Mouse (Mus musculus): ENCODE measurements around the gene Cyp4f17.

Cyp4f17 gene

GRCm38 (mm10) chr17:32577496-32578186 is 71.8 kb downstream of the Cyp4f17 start:
- in situ Hi-C loops (cut with MboI; ENCODE audit: low pct_unique_long_range_greater_than_20kb in 1 of 2, low sequenced_read_pairs in 2 of 2, unreplicated experiment in 1 of 2), result no loop called here

Data from mouse embryonic stem cell (cell line).